Mouse (Mus musculus): ENCODE measurements around the gene Ckap2l. TPM values are rescaled to one million over a fixed set of nuclear protein-coding genes. Genes with fewer than 3 reads are reported as not detected.

The Ckap2l gene
- polyA plus RNA-seq, 1 experiment, result 11.6 TPM

GRCm38 (mm10) chr2:129322117-129322635 is 25.2 kb upstream of the Ckap2l start:
- H3K36me3 ChIP-seq (ENCODE audit: control insufficient read depth, insufficient read depth, low read length), result no peaks in the 10 kb centered on the region; the same call in 1 of the 2 replicates
- H3K27ac ChIP-seq (ENCODE audit: control insufficient read depth, insufficient read depth, low read depth, low read length), result no peak overlapping the region
- no peak overlapping the region for H3K4me3 ChIP-seq (ENCODE audit: control insufficient read depth, low read depth, low read length)
- no peak for TF ChIP-seq CTCF (IDR thresholded peaks at IDR 0.05; ENCODE audit: control insufficient read depth, insufficient read depth, insufficient replicate concordance, low read depth, low read length)
- no peak for TF ChIP-seq POLR2A (IDR thresholded peaks at IDR 0.05; ENCODE audit: control insufficient read depth, low read depth, low read length)
- H3K27me3 ChIP-seq (ENCODE audit: control insufficient read depth, insufficient read depth, low read length), result no peaks in the 10 kb centered on the region
- no peaks in the 10 kb centered on the region for H3K4me1 ChIP-seq (ENCODE audit: control insufficient read depth, insufficient read depth, low read length)

GRCm38 (mm10) chr2:129320033-129320605 is 23.1 kb upstream of the Ckap2l start:
- Histone ChIP-seq H3K36me3 (ENCODE audit: control insufficient read depth, insufficient read depth, low read length) (no peaks in the 10 kb centered on the region; the same call in 1 of the 2 replicates), H3K4me1 (ENCODE audit: control insufficient read depth, insufficient read depth, low read length) (no peaks in the 10 kb centered on the region), H3K27me3 (ENCODE audit: control insufficient read depth, insufficient read depth, low read length) (no peaks in the 10 kb centered on the region), H3K4me3 (ENCODE audit: control insufficient read depth, low read depth, low read length) (no peak overlapping the region), H3K27ac (ENCODE audit: control insufficient read depth, insufficient read depth, low read depth, low read length) (no peak overlapping the region)
- TF ChIP-seq CTCF (IDR thresholded peaks at IDR 0.05; ENCODE audit: control insufficient read depth, insufficient read depth, insufficient replicate concordance, low read depth, low read length) (no peak), POLR2A (IDR thresholded peaks at IDR 0.05; ENCODE audit: control insufficient read depth, low read depth, low read length) (no peak)

GRCm38 (mm10) chr2:129315831-129316230 is 18.8 kb upstream of the Ckap2l start:
- Histone ChIP-seq H3K4me1 (ENCODE audit: control insufficient read depth, insufficient read depth, low read length) (no peaks in the 10 kb centered on the region), H3K27me3 (ENCODE audit: control insufficient read depth, insufficient read depth, low read length) (no peaks in the 10 kb centered on the region), H3K36me3 (ENCODE audit: control insufficient read depth, insufficient read depth, low read length) (no peaks in the 10 kb centered on the region), H3K4me3 (ENCODE audit: control insufficient read depth, low read depth, low read length) (no peak overlapping the region), H3K27ac (ENCODE audit: control insufficient read depth, insufficient read depth, low read depth, low read length) (no peak overlapping the region)
- no peak for TF ChIP-seq CTCF (IDR thresholded peaks at IDR 0.05; ENCODE audit: control insufficient read depth, insufficient read depth, insufficient replicate concordance, low read depth, low read length)
- no peak for TF ChIP-seq POLR2A (IDR thresholded peaks at IDR 0.05; ENCODE audit: control insufficient read depth, low read depth, low read length)

- TF ChIP-seq POLR2A (IDR thresholded peaks at IDR 0.05; ENCODE audit: control insufficient read depth, low read depth, low read length) (no peak), CTCF (IDR thresholded peaks at IDR 0.05; ENCODE audit: control insufficient read depth, insufficient read depth, insufficient replicate concordance, low read depth, low read length) (no peak)
- H3K4me3 ChIP-seq (ENCODE audit: control insufficient read depth, low read depth, low read length), result no peak overlapping the region
These were observed 17.9 kb upstream of the Ckap2l start for GRCm38 (mm10) chr2:129314880-129315279.

GRCm38 (mm10) chr2:129313934-129314333 is 16.9 kb upstream of the Ckap2l start:
- Histone ChIP-seq H3K4me3 (ENCODE audit: control insufficient read depth, low read depth, low read length) (no peak overlapping the region), H3K4me1 (ENCODE audit: control insufficient read depth, insufficient read depth, low read length) (no peaks in the 10 kb centered on the region), H3K36me3 (ENCODE audit: control insufficient read depth, insufficient read depth, low read length) (no peaks in the 10 kb centered on the region), H3K27ac (ENCODE audit: control insufficient read depth, insufficient read depth, low read depth, low read length) (no peak overlapping the region), H3K27me3 (ENCODE audit: control insufficient read depth, insufficient read depth, low read length) (no peaks in the 10 kb centered on the region)
- TF ChIP-seq CTCF (IDR thresholded peaks at IDR 0.05; ENCODE audit: control insufficient read depth, insufficient read depth, insufficient replicate concordance, low read depth, low read length) (no peak), POLR2A (IDR thresholded peaks at IDR 0.05; ENCODE audit: control insufficient read depth, low read depth, low read length) (no peak)

More at GRCm38 (mm10) chr2:129314880-129315279, 17.9 kb upstream of the Ckap2l start:
- no peaks in the 10 kb centered on the region for H3K36me3 ChIP-seq (ENCODE audit: control insufficient read depth, insufficient read depth, low read length)
- H3K4me1 ChIP-seq (ENCODE audit: control insufficient read depth, insufficient read depth, low read length), result no peaks in the 10 kb centered on the region
- H3K27ac ChIP-seq (ENCODE audit: control insufficient read depth, insufficient read depth, low read depth, low read length), result no peak overlapping the region
- H3K27me3 ChIP-seq (ENCODE audit: control insufficient read depth, insufficient read depth, low read length), result no peaks in the 10 kb centered on the region

GRCm38 (mm10) chr2:129309836-129310235 is 12.8 kb upstream of the Ckap2l start, which contains the start of gene Il1a:
Gene Il1a (minus strand): TSS chr2:129309972.
- no peaks in the 10 kb centered on the region for H3K36me3 ChIP-seq (ENCODE audit: control insufficient read depth, insufficient read depth, low read length)
- no peak within 1 kb of the TSS for H3K27ac ChIP-seq (ENCODE audit: control insufficient read depth, insufficient read depth, low read depth, low read length)
- no peak within 1 kb of the TSS for H3K4me3 ChIP-seq (ENCODE audit: control insufficient read depth, low read depth, low read length)
- no peaks in the 10 kb centered on the region for H3K4me1 ChIP-seq (ENCODE audit: control insufficient read depth, insufficient read depth, low read length)
- TF ChIP-seq CTCF (IDR thresholded peaks at IDR 0.05; ENCODE audit: control insufficient read depth, insufficient read depth, insufficient replicate concordance, low read depth, low read length) (no peak), POLR2A (IDR thresholded peaks at IDR 0.05; ENCODE audit: control insufficient read depth, low read depth, low read length) (no peak)
- no peaks in the 10 kb centered on the region for H3K27me3 ChIP-seq (ENCODE audit: control insufficient read depth, insufficient read depth, low read length)

GRCm38 (mm10) chr2:129306020-129306419 is 9.0 kb upstream of the Ckap2l start:
- Histone ChIP-seq H3K27me3 (ENCODE audit: control insufficient read depth, insufficient read depth, low read length) (no peaks in the 10 kb centered on the region), H3K27ac (ENCODE audit: control insufficient read depth, insufficient read depth, low read depth, low read length) (no peak overlapping the region), H3K36me3 (ENCODE audit: control insufficient read depth, insufficient read depth, low read length) (no peaks in the 10 kb centered on the region; the same call in 1 of the 2 replicates), H3K4me3 (ENCODE audit: control insufficient read depth, low read depth, low read length) (no peak overlapping the region), H3K4me1 (ENCODE audit: control insufficient read depth, insufficient read depth, low read length) (no peaks in the 10 kb centered on the region)
- TF ChIP-seq POLR2A (IDR thresholded peaks at IDR 0.05; ENCODE audit: control insufficient read depth, low read depth, low read length), result no peak
